Mouse (Mus musculus) monocyte, adult 2 months (primary cell): ENCODE results near the gene Ly6g6c.

ENCODE experiments used
- DNase-seq, 2 experiments: peaks; one replicate each; pipeline ENCODE4 v3.0.0; 2022; ENCODE audit warnings: low spot score in 2 of 2, low read depth in 1 of 2

The Ly6g6c gene

GRCm38 (mm10) chr17:35064951-35065947 is at the start of gene Ly6g6c:
Ly6g6c (plus strand) TSS chr17:35065388.
- DNase-seq: no peak

GRCm38 (mm10) chr17:35016376-35016775 is 48.8 kb upstream of the Ly6g6c start, which contains the start of gene Vwa7:
Vwa7 (plus strand) TSS chr17:35016579.
- no peak for DNase-seq

- no peak for DNase-seq
Measured at GRCm38 (mm10) chr17:35016791-35017705, 48.1 kb upstream of the Ly6g6c start.

- DNase-seq: no peak
Measured at GRCm38 (mm10) chr17:35017706-35018030, 47.5 kb upstream of the Ly6g6c start.

- no peak for DNase-seq
Measured at GRCm38 (mm10) chr17:35018171-35018570, 47.0 kb upstream of the Ly6g6c start.

GRCm38 (mm10) chr17:35019894-35020293 is 45.3 kb upstream of the Ly6g6c start:
- no peak for DNase-seq

- DNase-seq: no peak
Measured at GRCm38 (mm10) chr17:35020551-35020950, 44.6 kb upstream of the Ly6g6c start.

- DNase-seq: peak; percentile 53 to 73
Measured at GRCm38 (mm10) chr17:35021163-35021808, 43.9 kb upstream of the Ly6g6c start.

GRCm38 (mm10) chr17:35021842-35022477 is 43.2 kb upstream of the Ly6g6c start:
- DNase-seq: no peak

GRCm38 (mm10) chr17:35022541-35023060 is 42.6 kb upstream of the Ly6g6c start:
- no peak for DNase-seq

- DNase-seq: no peak
Measured at GRCm38 (mm10) chr17:35023221-35023620, 42.0 kb upstream of the Ly6g6c start.

- peak; percentile 40 to 56 for DNase-seq
Measured at GRCm38 (mm10) chr17:35023756-35024155, 41.4 kb upstream of the Ly6g6c start.

GRCm38 (mm10) chr17:35024261-35024660 is 40.9 kb upstream of the Ly6g6c start:
- no peak for DNase-seq

- no peak for DNase-seq
Measured at GRCm38 (mm10) chr17:35024691-35025488, 40.3 kb upstream of the Ly6g6c start.

- DNase-seq: no peak
Measured at GRCm38 (mm10) chr17:35026206-35026605, 39.0 kb upstream of the Ly6g6c start.

- no peak for DNase-seq
Measured at GRCm38 (mm10) chr17:35027277-35028068, 37.7 kb upstream of the Ly6g6c start, which contains the start of gene Sapcd1. Sapcd1 (minus strand) TSS chr17:35028016.

- DNase-seq: no peak
Measured at GRCm38 (mm10) chr17:35028315-35028714, 36.9 kb upstream of the Ly6g6c start.

GRCm38 (mm10) chr17:35029691-35030532 is 35.3 kb upstream of the Ly6g6c start:
- no peak for DNase-seq
